Mouse (Mus musculus) CH12.LX (cell line): ENCODE measurements around the gene Olfr642.

Experiments used
- CTCF ChIP-seq, 2 experiments: IDR thresholded peaks in 1 of 2; conservative IDR thresholded peaks in 1 of 2; 2 replicates each; pipeline ENCODE4 v1.5.1; 2011 to 2012; ENCODE audit warnings: low read depth in 2 of 2, low read length in 2 of 2, improper control_type of control experiment in 1 of 2, inconsistent platforms in 1 of 2, mild to moderate bottlenecking in 1 of 2, moderate library complexity in 1 of 2
- IRF4 ChIP-seq: IDR thresholded peaks from 2 replicates; pipeline ENCODE4 v1.6.1; 2014; ENCODE audit warnings: low read depth, mild to moderate bottlenecking, inconsistent platforms, low read length, improper control_type of control experiment
- MAFK ChIP-seq: IDR thresholded peaks from 2 replicates; pipeline ENCODE4 v1.6.1; 2011; ENCODE audit warnings: low read length, improper control_type of control experiment; ENCODE audit not compliant: insufficient replicate concordance
- NELFE ChIP-seq: IDR thresholded peaks from 2 replicates; pipeline ENCODE4 v1.6.1; 2011; ENCODE audit warnings: low read depth, low read length, improper control_type of control experiment
- SMC3 ChIP-seq: IDR thresholded peaks from 2 replicates; pipeline ENCODE4 v1.6.1; 2011; ENCODE audit warnings: low read depth, low read length, improper control_type of control experiment
- TCF12 ChIP-seq: IDR thresholded peaks from 2 replicates; pipeline ENCODE4 v1.6.1; 2014; ENCODE audit warnings: low read depth, mild to moderate bottlenecking, inconsistent platforms, low read length, improper control_type of control experiment
- UBTF ChIP-seq: IDR thresholded peaks from 2 replicates; pipeline ENCODE4 v1.6.1; 2012; ENCODE audit warnings: low read depth, mild to moderate bottlenecking, inconsistent platforms, low read length, improper control_type of control experiment, moderate library complexity

- TF ChIP-seq MAFK (no peak), CTCF (conservative IDR thresholded peaks at IDR 0.05 in 1 of 2, IDR thresholded peaks at IDR 0.05 in 1 of 2; ENCODE audit: low read depth in 2 of 2, low read length in 2 of 2) (no peak), TCF12 (no peak), NELFE (no peak), UBTF (no peak), SMC3 (no peak), IRF4 (no peak)
These were observed at the start of gene Olfr642 for GRCm38 (mm10) chr7:104052566-104052965.
